Mouse (Mus musculus) layer of hippocampus, postnatal 10 days (tissue): ENCODE results near the gene Adgrf3. TPM values are rescaled to one million over a fixed set of nuclear protein-coding genes. Genes with fewer than 3 reads are reported as not detected.
"Not testable (repeated sequence)": the region's sequence is repeated elsewhere in the genome, so short reads cannot be mapped to it uniquely, and the experiment has no call there.

Experiments
- DNase-seq, 2 experiments: peaks; one replicate each; pipeline ENCODE4 v3.0.0; 2021; ENCODE audit warnings: low spot score in 2 of 2
- long read RNA-seq: library from polyadenylated mRNA; stranded (forward); transcript quantifications from one replicate; pipeline ENCODE4 v2.0.0, GENCODE M21; 2023
- total RNA-seq, 2 experiments: library from RNA; stranded (reverse); gene quantifications; 2 replicates each; pipeline ENCODE4 v1.2.3; 2021

Gene Adgrf3
- not detected for total RNA-seq
- long read RNA-seq: 0 reads

- DNase-seq: no peak
Observed at GRCm38 (mm10) chr5:30205493-30205892, at the start of gene Adgrf3. TSS of gene Adgrf3 (minus strand) at chr5:30205722.

GRCm38 (mm10) chr5:30247666-30248065, 42.1 kb upstream of the Adgrf3 start:
- no peak for DNase-seq

GRCm38 (mm10) chr5:30245861-30246416, 40.4 kb upstream of the Adgrf3 start:
- no peak for DNase-seq

- DNase-seq: peak; percentile 7 to 20
Observed at GRCm38 (mm10) chr5:30243741-30244140, 38.2 kb upstream of the Adgrf3 start.

- DNase-seq: no peak
Observed at GRCm38 (mm10) chr5:30242410-30242809, 36.9 kb upstream of the Adgrf3 start.

- DNase-seq: no peak
Observed at GRCm38 (mm10) chr5:30240552-30240951, 35.0 kb upstream of the Adgrf3 start.

GRCm38 (mm10) chr5:30238533-30238932, 33.0 kb upstream of the Adgrf3 start:
- no peak for DNase-seq

GRCm38 (mm10) chr5:30235641-30236126, 30.2 kb upstream of the Adgrf3 start:
- DNase-seq: no peak

- DNase-seq: no peak
Observed at GRCm38 (mm10) chr5:30233979-30234378, 28.5 kb upstream of the Adgrf3 start.

- peak in 1 of 2 experiments; percentile 20 for DNase-seq
Observed at GRCm38 (mm10) chr5:30233042-30233441, 27.5 kb upstream of the Adgrf3 start.

- DNase-seq: peak; percentile 97 to 98
Observed at GRCm38 (mm10) chr5:30232271-30232971, 26.9 kb upstream of the Adgrf3 start, which contains the start of gene Selenoi. TSS of gene Selenoi (plus strand) at chr5:30232581.

- DNase-seq: no peak
Observed at GRCm38 (mm10) chr5:30231891-30232270, 26.4 kb upstream of the Adgrf3 start.

GRCm38 (mm10) chr5:30230901-30231300, 25.4 kb upstream of the Adgrf3 start:
- DNase-seq: peak; percentile 19 to 45

- no peak for DNase-seq
Observed at GRCm38 (mm10) chr5:30222681-30223080, 17.2 kb upstream of the Adgrf3 start.

- no peak for DNase-seq
Observed at GRCm38 (mm10) chr5:30220666-30221065, 15.1 kb upstream of the Adgrf3 start.

- no peak for DNase-seq
Observed at GRCm38 (mm10) chr5:30219715-30220114, 14.2 kb upstream of the Adgrf3 start.

- no peak for DNase-seq
Observed at GRCm38 (mm10) chr5:30215970-30216369, 10.4 kb upstream of the Adgrf3 start.

- DNase-seq: peak; percentile 80
Observed at GRCm38 (mm10) chr5:30214889-30215288, 9.4 kb upstream of the Adgrf3 start.

- not testable (repeated sequence) for DNase-seq
Observed at GRCm38 (mm10) chr5:30210758-30211157, 5.2 kb upstream of the Adgrf3 start.

- no peak for DNase-seq
Observed at GRCm38 (mm10) chr5:30207276-30207675, 1.8 kb upstream of the Adgrf3 start.

- DNase-seq: no peak
Observed at GRCm38 (mm10) chr5:30205034-30205433, 488 bp downstream of the Adgrf3 start.

- no peak for DNase-seq
Observed at GRCm38 (mm10) chr5:30204441-30204840, 1.1 kb downstream of the Adgrf3 start.
